Mouse (Mus musculus) hindbrain, embryonic 10.5 days (tissue): ENCODE results near the gene Mast4. TPM values are rescaled to one million over a fixed set of nuclear protein-coding genes. Genes with fewer than 3 reads are reported as not detected.

Experiments used
- DNase-seq: peaks from one replicate; pipeline ENCODE4 v3.0.0-alpha.2; 2017; ENCODE audit warnings: low spot score
- H3K27ac ChIP-seq: fragments of 300-500 bp; sonication (generic); 2 replicates; pipeline ENCODE4 v1.5.1; 2016; ENCODE audit warnings: mild to moderate bottlenecking, moderate library complexity
- H3K27me3 ChIP-seq: fragments of 300-500 bp; sonication (generic); 2 replicates; pipeline ENCODE4 v1.6.1; 2016; ENCODE audit warnings: mild to moderate bottlenecking; ENCODE audit not compliant: poor library complexity, insufficient read depth, severe bottlenecking
- H3K36me3 ChIP-seq: fragments of 300-500 bp; sonication (generic); 2 replicates; pipeline ENCODE4 v1.6.1; 2016; ENCODE audit warnings: mild to moderate bottlenecking, moderate library complexity
- H3K4me1 ChIP-seq: fragments of 300-500 bp; sonication (generic); replicated peaks from 2 replicates; pipeline ENCODE4 v1.6.1; 2016; ENCODE audit warnings: mild to moderate bottlenecking
- H3K4me3 ChIP-seq: fragments of 300-500 bp; sonication (generic); 2 replicates; pipeline ENCODE4 v1.5.1; 2016; ENCODE audit warnings: mild to moderate bottlenecking, moderate library complexity
- H3K9me3 ChIP-seq: fragments of 300-500 bp; sonication (generic); 2 replicates; pipeline ENCODE4 v1.6.1; 2016; ENCODE audit warnings: mild to moderate bottlenecking, moderate library complexity
- WGBS: fragments of 180-500 bp; shearing (Covaris S2); methylation state at CpG from one replicate; pipeline ENCODE4 v1.1.7; 2016; 5-methylcytosine and 5-hydroxymethylcytosine counted together
- polyA plus RNA-seq: library from polyadenylated mRNA; unstranded; fragments of >200 nt; fragmentation: Nextera tagmentation; extraction: Ambion mirVana; gene quantifications from 2 replicates; pipeline ENCODE4 v1.2.1, GENCODE M21; 2016

The Mast4 gene
- polyA plus RNA-seq, 1 experiment from 2014 or later = 19.3 TPM

- Histone ChIP-seq H3K9me3 (no peaks in the 10 kb centered on the region), H3K36me3 (no peaks in the 10 kb centered on the region), H3K27me3 (no peaks in the 10 kb centered on the region), H3K4me1 (no peaks in the 10 kb centered on the region), H3K4me3 (no peak overlapping the region), H3K27ac (no peak overlapping the region)
- WGBS = 91% methylated on average over 5 of the region's 5 CpGs
- no peak for DNase-seq
These were observed 477.3 kb downstream of the Mast4 start for GRCm38 (mm10) chr13:102856821-102857538.

DNA sequence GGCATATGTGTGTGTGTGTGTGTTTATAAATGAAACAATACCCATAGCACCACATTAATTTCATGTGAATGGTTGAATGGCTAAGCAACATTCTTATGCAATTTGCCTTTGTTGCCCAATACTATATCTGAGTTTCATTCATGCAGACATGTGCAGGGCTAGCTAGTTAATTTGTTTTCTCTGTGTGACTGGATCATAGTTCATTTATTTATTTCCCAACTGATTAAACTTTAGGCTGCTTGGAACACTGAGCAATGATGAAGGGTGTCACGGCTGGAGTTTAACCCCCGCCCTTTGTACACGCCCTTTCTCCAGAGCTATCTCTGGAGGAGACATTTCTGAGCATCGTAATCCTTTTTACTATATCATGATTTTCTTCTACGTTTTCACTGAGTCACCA lies 481.4 kb downstream of the Mast4 start:
- WGBS = 90% methylated on average over 5 of the region's 5 CpGs
- H3K4me3 ChIP-seq = no peak overlapping the region

GRCm38 (mm10) chr13:102851253-102851652 lies 483.0 kb downstream of the Mast4 start:
- no peaks in the 10 kb centered on the region for H3K27me3 ChIP-seq
- WGBS = 100% methylated on average over 1 of the region's 1 CpGs
- H3K4me1 ChIP-seq = no peaks in the 10 kb centered on the region; the same call in 1 of the 2 replicates
- DNase-seq = no peak
- no peaks in the 10 kb centered on the region for H3K9me3 ChIP-seq
- H3K4me3 ChIP-seq = no peak overlapping the region
- no peaks in the 10 kb centered on the region for H3K36me3 ChIP-seq
- H3K27ac ChIP-seq = no peak overlapping the region

More for the DNA sequence above, 481.4 kb downstream of the Mast4 start:
- no peak for DNase-seq
- Histone ChIP-seq H3K27me3 (no peaks in the 10 kb centered on the region), H3K27ac (no peak overlapping the region), H3K4me1 (no peaks in the 10 kb centered on the region; the same call in 1 of the 2 replicates), H3K9me3 (no peaks in the 10 kb centered on the region), H3K36me3 (no peaks in the 10 kb centered on the region)

GRCm38 (mm10) chr13:102850594-102850993 lies 483.7 kb downstream of the Mast4 start:
- no peak overlapping the region for H3K4me3 ChIP-seq
- DNase-seq = no peak
- WGBS = 89% methylated on average over 2 of the region's 2 CpGs
- H3K36me3 ChIP-seq = no peaks in the 10 kb centered on the region
- H3K4me1 ChIP-seq = no peaks in the 10 kb centered on the region; the same call in 1 of the 2 replicates
- H3K27ac ChIP-seq = no peak overlapping the region
- no peaks in the 10 kb centered on the region for H3K9me3 ChIP-seq
- H3K27me3 ChIP-seq = no peaks in the 10 kb centered on the region

DNA sequence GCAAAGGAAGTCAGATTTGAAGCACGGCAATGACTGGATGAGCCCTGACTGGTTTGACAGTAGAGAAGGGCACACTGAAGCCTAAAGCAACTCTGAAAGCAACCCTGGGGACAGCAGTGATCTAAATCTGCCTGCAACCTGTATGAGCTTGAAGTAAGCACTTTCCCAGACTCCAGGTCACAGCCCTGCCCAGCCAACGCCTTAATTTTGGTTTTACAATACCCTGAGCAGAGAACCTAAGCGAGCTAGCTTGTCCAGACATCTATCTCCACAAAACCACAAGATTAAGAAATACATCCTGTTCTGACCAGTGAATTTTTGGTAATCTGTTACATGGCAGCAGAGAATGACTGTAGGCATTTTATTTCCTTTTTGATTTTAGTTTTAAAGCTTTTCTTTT lies 485.2 kb downstream of the Mast4 start:
- Histone ChIP-seq H3K4me3 (no peak overlapping the region), H3K27me3 (no peaks in the 10 kb centered on the region), H3K4me1 (no peaks in the 10 kb centered on the region; the same call in 1 of the 2 replicates), H3K36me3 (no peaks in the 10 kb centered on the region), H3K9me3 (no peaks in the 10 kb centered on the region), H3K27ac (no peak overlapping the region)
- DNase-seq = no peak
- 83% methylated on average over 3 of the region's 3 CpGs for WGBS

GRCm38 (mm10) chr13:102846473-102846872 lies 487.8 kb downstream of the Mast4 start:
- H3K27me3 ChIP-seq = no peaks in the 10 kb centered on the region
- WGBS = 90% methylated on average over 4 of the region's 4 CpGs
- no peak overlapping the region for H3K4me3 ChIP-seq
- H3K4me1 ChIP-seq = peaks cover 14% of the 10 kb centered on the region
- no peak overlapping the region for H3K27ac ChIP-seq
- no peaks in the 10 kb centered on the region for H3K36me3 ChIP-seq
- no peaks in the 10 kb centered on the region for H3K9me3 ChIP-seq
- DNase-seq = no peak

GRCm38 (mm10) chr13:102842715-102843114 lies 491.6 kb downstream of the Mast4 start:
- Histone ChIP-seq H3K4me3 (no peak overlapping the region), H3K27me3 (no peaks in the 10 kb centered on the region), H3K27ac (no peak overlapping the region), H3K4me1 (peaks cover 24% of the 10 kb centered on the region), H3K36me3 (no peaks in the 10 kb centered on the region), H3K9me3 (no peaks in the 10 kb centered on the region)
- WGBS = 59% methylated on average over 2 of the region's 2 CpGs
- no peak for DNase-seq

- H3K36me3 ChIP-seq = no peaks in the 10 kb centered on the region
- no peaks in the 10 kb centered on the region for H3K27me3 ChIP-seq
- peaks cover 24% of the 10 kb centered on the region for H3K4me1 ChIP-seq
- WGBS = 80% methylated on average over 8 of the region's 8 CpGs
- H3K9me3 ChIP-seq = no peaks in the 10 kb centered on the region
- no peak overlapping the region for H3K27ac ChIP-seq
- H3K4me3 ChIP-seq = no peak overlapping the region
- no peak for DNase-seq
These were observed 492.1 kb downstream of the Mast4 start for GRCm38 (mm10) chr13:102842237-102842636.

- Histone ChIP-seq H3K4me1 (peaks cover 24% of the 10 kb centered on the region), H3K36me3 (no peaks in the 10 kb centered on the region), H3K27me3 (no peaks in the 10 kb centered on the region), H3K9me3 (no peaks in the 10 kb centered on the region), H3K4me3 (no peak overlapping the region), H3K27ac (no peak overlapping the region)
- 33% methylated on average over 7 of the region's 7 CpGs for WGBS
- no peak for DNase-seq
These were observed 494.4 kb downstream of the Mast4 start for GRCm38 (mm10) chr13:102839741-102840482.

DNA sequence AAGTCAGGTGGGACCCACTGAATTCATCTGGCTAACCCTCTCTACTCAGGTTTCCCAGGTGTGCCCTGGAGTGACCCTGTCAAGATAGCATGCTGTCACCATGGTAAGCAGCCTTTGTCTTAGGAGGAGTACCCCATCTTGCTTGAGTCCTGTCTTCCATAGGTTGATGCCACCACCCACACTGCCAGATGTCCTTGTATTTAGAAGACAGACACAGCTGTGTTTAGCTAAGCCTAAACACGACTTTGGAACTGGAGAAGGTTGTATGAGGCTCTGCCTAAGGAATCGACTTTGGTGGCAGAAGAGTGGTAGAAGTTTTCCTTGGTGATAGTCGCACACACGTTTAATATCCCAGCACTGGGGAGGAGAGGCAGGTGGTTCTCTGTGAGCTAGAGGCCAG lies 496.9 kb downstream of the Mast4 start:
- 65% methylated on average over 4 of the region's 4 CpGs for WGBS
- Histone ChIP-seq H3K4me3 (no peak overlapping the region), H3K9me3 (no peaks in the 10 kb centered on the region), H3K36me3 (peaks cover 5% of the 10 kb centered on the region), H3K27ac (no peak overlapping the region), H3K4me1 (peaks cover 14% of the 10 kb centered on the region), H3K27me3 (no peaks in the 10 kb centered on the region)
- no peak for DNase-seq

DNA sequence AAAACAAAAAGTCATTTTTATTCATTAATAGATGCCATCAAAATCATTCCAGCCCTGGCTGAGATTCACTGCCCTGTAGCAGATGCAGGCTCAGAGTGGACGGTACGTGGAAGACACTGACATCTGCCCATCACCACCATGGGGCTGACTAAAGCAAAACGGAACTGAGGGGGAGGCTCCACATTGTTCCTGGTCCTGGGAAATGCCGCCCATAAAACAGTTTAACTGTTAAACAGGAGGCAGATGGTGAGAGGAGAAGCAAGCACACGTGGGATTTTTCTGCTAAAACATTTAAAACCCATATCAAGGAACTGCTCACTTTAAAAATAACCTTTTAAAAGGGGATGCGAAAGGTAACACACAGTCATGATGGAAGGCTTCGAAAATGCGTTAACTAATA lies 499.0 kb downstream of the Mast4 start:
- Histone ChIP-seq H3K36me3 (peaks cover 5% of the 10 kb centered on the region), H3K4me1 (peaks cover 8% of the 10 kb centered on the region), H3K9me3 (no peaks in the 10 kb centered on the region), H3K27ac (no peak overlapping the region), H3K27me3 (no peaks in the 10 kb centered on the region), H3K4me3 (no peak overlapping the region)
- 78% methylated on average over 8 of the region's 8 CpGs for WGBS
- no peak for DNase-seq

DNA sequence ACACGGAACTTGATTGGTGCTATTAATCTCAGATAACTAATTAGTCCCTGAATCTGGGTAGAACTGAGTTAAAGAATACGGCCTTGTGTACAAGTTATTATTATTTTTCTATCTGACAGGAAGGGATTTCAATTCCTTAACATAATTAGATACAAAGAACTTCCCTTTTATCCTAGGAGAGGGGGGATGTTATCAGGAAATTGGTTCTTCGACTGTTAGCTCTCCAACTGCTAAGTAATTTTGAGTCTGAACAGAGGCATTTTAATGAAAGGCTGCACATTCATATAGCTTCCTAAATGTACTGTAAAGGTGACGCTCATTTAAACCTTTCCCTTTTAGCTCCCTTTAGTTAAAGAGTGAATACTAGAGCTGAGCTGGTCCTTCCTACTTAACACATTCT lies 516.0 kb downstream of the Mast4 start:
- Histone ChIP-seq H3K36me3 (peaks cover 3% of the 10 kb centered on the region; the same call in 1 of the 2 replicates), H3K4me1 (0 out of 2 replicates have a peak, but pooled peaks cover 3% of the 10 kb centered on the region), H3K9me3 (no peaks in the 10 kb centered on the region), H3K27me3 (no peaks in the 10 kb centered on the region), H3K27ac (no peak overlapping the region), H3K4me3 (no peak overlapping the region)
- WGBS = 89% methylated on average over 4 of the region's 4 CpGs
- DNase-seq = no peak

DNA sequence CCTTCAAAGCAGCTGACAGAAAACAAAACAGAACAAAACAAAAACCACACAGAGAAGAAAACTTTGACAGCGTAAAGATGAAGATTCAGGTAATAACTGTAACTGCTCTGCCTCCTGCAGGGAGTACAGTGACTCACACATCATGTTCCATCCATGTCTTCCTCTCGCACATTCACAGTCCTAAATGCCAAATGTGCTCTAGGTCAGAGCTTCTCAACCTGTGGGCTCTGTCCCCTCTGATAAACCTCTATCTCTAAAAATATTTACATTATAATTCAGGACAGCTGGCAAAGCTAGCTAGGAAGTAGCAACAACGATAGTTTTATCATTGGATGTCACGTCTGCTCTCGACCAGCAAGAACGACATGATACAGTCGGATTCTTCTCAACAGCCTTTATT lies 517.6 kb downstream of the Mast4 start:
- 92% methylated on average over 7 of the region's 7 CpGs for WGBS
- Histone ChIP-seq H3K27me3 (no peaks in the 10 kb centered on the region), H3K27ac (no peak overlapping the region), H3K4me3 (no peak overlapping the region), H3K4me1 (peaks cover 6% of the 10 kb centered on the region; the same call in 1 of the 2 replicates), H3K36me3 (no peaks in the 10 kb centered on the region), H3K9me3 (no peaks in the 10 kb centered on the region)
- no peak for DNase-seq
